Mouse (Mus musculus) CD4-positive, CD25-positive, alpha-beta regulatory T cell (primary cell): ENCODE results near the gene Pnpla2. TPM values are rescaled to one million over a fixed set of nuclear protein-coding genes. Genes with fewer than 3 reads are reported as not detected.

ENCODE experiments used
- polyA plus RNA-seq: library from polyadenylated mRNA; unstranded; fragments of 100-300 nt; shearing (Covaris generic); gene quantifications from one replicate; pipeline ENCODE4 v1.2.1, GENCODE M21; 2017

Pnpla2 gene
- 75.2 TPM for polyA plus RNA-seq

DNA sequence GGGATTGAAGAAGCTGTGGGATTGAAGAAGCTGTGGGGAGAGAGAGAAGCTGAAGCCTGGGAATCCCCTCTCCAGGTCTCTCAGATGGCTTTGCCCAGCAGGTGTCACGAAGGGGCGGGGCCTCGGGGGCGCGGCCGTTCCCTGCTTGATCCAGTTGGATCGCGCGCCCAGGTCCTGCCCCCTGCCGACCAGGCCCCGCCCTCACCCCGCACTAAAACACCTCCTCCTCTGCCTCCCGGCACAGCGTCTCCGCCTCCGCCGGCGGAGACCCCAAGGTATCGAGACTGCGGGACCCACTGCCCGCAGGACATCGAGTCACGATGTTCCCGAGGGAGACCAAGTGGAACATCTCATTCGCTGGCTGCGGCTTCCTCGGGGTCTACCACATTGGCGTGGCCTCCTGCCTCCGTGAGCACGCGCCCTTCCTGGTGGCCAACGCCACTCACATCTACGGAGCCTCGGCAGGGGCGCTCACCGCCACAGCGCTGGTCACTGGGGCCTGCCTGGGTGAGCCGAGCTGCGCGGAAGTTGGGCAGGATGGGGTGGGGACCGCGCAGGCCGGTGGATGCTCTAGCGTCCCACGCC is at the start of gene Pnpla2:
Pnpla2 (plus strand) TSS at position 232 of the 585 bp plus-strand sequence.

DNA sequence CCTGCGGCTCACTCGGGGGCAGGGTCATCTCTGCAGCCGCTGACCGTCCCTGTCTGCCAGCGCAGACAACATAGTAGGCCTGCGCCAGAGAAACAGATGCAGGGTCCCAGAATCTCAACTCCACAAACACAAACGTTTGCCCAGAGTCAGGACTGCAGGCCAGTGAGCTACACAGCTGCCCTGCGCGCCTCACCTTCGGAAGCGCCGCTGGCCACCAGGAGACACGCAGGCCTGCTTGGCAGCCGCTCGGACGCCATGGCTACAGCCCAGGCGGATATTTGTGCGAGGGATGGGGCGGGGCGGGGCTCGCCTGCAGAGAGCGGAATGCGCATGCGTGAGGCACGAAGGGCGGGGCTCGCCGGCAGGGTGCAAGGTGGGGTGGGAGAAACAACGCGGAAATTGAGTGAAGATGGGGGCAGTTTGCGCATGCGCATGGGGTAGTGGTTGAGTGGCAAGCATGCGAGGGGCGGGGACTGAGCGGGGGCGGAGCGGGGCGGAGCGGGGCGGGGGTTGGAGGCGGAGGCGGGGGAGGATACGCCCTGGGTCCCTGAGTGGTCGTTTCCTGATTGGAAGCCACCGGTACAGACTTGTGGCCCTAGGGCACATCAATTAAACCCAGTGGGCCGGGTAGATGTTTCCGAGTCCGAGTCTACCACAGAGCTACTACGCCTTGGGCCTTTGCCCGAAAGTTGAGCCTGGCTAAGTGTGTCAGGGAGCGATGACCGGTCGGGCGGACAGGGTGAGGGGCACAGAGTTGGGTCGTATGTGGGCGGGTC is 41.0 kb upstream of the Pnpla2 start, which contains the start of gene Gatd1:
Gatd1 (minus strand) TSS at position 328 of the 776 bp plus-strand sequence.

DNA sequence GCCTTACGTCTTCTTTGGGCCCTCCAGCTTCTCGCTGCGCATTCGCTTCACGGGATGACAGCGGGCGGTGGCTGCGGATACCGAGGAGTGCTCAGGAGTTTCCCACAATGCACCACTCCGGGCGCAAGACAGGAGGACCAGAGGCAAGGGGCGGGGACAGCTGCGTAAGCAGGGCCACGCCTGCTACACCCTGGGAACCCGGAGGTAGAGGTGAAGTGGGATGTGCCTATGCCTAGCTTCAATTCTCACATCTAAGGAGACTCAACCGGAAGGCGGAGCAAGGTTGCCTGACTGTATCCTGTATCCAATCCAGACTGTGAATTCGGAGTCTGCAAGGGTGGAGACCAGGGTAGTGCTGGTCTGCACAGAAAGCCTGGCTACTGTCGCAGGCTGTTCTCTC is 25.7 kb upstream of the Pnpla2 start, which contains the start of gene Cend1:
Cend1 (minus strand) TSS at position 182 of the 400 bp plus-strand sequence.

DNA sequence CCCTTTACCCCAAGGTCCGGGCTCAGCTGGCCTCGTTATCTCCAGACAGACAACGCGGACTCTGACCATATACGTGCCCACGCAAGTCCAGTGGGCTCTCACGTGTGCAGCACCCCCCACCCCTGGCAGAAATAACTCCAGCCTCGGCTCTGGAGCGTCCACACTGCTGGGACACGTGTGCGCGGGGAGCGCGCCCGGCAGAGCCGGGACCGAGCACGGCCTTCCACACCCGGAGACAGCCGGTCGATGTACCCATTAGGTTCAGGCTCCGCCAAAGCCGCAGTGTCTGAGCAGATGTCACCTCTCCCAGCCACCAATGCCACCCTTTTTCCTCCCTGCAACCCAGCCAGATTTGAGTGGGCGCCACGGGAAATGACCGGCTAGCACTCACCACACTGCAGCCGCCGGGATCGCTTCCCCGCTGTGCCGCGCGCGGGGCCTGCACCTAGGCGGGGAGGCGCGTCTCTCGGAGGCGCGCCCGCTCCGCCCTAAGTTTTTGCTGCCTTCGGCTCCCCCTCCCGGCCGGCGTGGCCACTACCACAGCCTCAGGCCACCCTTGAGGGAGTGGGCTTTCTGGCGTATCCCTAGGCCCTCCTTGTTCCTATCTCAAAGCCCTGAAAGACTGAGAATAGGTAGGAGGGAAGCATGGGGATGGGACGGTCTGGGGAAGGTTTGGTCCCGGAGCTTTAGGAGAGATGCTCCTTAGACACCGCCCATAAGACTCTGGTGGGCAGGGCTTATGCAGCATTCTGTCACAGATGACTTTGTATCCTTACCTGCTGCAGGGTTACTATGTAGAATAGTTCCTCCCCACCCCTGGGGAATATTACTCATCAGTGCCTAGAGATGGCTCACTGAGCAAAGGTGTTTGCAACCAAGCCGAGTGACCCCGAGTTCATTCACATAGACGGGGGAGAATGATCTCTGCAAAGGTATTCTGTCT is 17.5 kb upstream of the Pnpla2 start, which contains the start of gene Slc25a22:
Slc25a22 (minus strand) TSS at position 715 of the 943 bp plus-strand sequence.

GRCm38 (mm10) chr7:141443828-141444237 is 11.2 kb upstream of the Pnpla2 start, which contains the start of gene Pidd1:
Pidd1 (minus strand) TSS chr7:141444025.

DNA sequence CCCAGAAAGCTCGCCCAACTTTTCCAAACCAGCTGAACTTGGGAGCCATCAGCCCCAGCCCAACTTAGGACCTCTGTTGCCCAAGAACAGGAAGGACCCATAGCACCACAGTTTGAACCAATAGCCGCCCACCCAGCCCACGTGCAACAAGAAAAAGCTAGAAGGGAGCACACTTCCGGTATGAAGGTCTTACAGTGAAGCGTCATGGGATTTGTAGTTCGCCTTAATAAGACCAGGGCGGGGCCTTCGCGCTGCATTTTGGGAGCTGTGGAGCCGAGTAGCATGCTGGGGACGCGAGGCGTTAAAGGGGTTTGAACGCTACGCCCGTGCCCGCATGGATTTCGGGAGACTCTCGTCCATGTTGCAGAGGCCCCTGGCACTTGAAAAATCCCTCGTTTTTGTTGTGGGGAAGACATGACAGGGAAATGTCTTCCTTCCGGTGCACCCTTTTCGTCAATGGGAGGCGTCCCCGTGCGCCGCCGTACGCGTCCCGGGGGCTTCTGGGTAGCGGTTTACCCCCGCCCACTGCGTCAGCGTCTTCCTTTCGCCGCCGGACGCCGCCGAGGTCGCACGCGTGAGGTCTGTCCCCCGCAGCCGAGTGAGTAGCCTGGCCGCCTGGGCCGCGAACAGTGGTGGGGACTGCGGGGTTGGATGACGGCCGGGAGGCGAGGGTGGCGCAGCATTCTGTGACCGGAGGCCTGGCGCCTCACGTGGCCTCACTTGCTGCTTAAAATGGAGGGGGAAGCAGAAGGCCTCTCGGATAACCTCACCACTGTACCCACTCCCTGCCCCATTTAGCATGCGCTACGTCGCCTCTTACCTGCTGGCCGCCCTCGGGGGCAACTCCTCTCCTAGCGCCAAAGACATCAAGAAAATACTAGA is 7.6 kb upstream of the Pnpla2 start, which contains the start of gene Rplp2:
Rplp2 (plus strand) TSS at position 261 of the 882 bp plus-strand sequence.

DNA sequence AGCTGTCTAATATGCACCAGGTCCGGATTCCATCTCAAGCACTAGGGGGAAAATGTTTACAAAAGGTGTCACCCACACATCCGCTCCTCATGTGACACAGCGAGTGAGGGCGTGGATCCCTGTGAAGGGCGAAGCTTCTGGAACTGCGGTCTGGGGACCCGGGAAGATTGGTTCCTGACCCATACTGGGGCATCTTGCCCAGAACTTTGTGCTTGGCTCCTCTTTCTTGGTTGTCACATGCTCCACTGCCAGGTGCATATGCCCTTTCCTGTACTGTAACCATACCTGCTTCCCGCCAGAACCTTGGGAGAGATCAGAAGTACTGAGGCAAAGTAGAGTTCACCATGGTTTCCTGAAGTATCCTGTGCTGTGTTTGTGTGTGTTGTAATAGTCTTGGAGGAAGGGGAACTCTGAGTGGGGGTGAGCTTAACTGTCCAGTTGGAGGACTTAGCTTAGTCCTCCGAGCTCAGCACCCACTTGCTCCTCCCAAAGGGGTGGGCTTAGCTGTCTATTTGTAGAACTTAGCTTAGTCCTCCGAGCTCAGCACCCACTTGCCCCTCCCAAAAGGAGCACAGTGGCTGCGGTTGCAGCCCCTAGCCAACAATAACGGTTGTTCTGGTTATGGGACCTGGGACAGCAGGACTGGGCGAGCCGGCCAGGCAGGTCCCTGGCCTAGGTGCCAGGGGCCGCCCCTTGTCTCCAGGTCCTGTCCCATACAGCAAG is 5.6 kb downstream of the Pnpla2 start, which contains the start of gene Cracr2b:
Cracr2b (plus strand) TSS at position 704 of the 723 bp plus-strand sequence.

DNA sequence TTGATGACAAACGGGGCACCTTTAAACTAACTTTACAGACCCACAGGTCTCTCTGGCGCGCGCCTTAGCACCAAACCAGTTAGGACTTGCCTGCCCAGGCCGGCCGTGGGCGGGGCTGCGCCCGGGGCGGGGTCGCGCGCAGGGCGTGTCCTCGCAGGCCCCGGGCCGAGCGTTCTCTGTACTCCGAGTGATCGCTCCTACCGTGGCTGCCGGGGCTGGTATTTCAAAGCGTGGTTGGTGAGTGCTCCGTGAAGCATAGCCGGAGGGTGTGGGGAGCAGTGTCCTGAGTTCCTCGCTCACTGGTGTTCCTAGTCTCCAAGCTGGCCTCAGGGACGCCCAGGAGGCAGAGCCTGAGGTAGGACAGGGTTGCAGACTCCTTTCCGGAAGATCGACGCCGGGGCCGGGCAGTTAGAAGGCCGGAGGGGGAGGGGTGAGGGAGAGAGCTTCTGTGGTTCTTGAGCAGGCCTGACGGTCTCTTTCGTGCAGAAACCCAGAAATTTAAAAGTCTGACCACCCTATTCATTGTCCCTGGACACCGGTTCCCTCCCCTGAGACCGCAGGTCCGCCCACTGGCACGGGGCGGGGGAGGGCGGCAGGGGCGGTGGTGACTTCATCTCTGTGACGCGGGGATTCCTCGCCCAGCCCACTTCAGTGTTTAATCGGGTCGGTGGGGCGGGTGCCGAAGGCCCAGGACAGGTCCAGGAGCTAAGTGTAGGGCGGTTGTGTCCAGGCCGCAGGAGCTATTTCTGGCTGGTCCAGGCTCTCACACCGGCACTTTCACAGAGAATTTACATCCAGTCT is 12.4 kb downstream of the Pnpla2 start, which contains the start of gene Cd151:
Cd151 (plus strand) TSS at position 163 of the 801 bp plus-strand sequence.

GRCm38 (mm10) chr7:141475011-141475804 is 20.2 kb downstream of the Pnpla2 start, which contains the start of the genes Polr2l and Tspan4:
Polr2l (minus strand) TSS chr7:141475132.
Tspan4 (plus strand) TSS chr7:141475240.

Other genes starting within 250 kb of the Pnpla2 start
- 12.6 TPM for gene Lmntd2, start 241.1 kb upstream of the Pnpla2 start, polyA plus RNA-seq
- 21.9 TPM for gene Rassf7, start 239.3 kb upstream of the Pnpla2 start, polyA plus RNA-seq
- gene Phrf1, start 226.4 kb upstream of the Pnpla2 start, polyA plus RNA-seq: 99.1 TPM
- gene Irf7, start 188.7 kb upstream of the Pnpla2 start, polyA plus RNA-seq: 129 TPM
- gene Cdhr5, start 178.4 kb upstream of the Pnpla2 start, polyA plus RNA-seq: not detected
- not detected for gene Sct, start 176.1 kb upstream of the Pnpla2 start, polyA plus RNA-seq
- not detected for gene Drd4, start 163.2 kb upstream of the Pnpla2 start, polyA plus RNA-seq
- 71.1 TPM for gene Deaf1, start 127.5 kb upstream of the Pnpla2 start, polyA plus RNA-seq
- 49.0 TPM for gene Tmem80, start 127.5 kb upstream of the Pnpla2 start, polyA plus RNA-seq
- 0.06 TPM for gene Eps8l2, start 116.3 kb upstream of the Pnpla2 start, polyA plus RNA-seq
- 309 TPM for gene Taldo1, start 63.0 kb upstream of the Pnpla2 start, polyA plus RNA-seq
- 82.3 TPM for gene Gatd1, start 41.1 kb upstream of the Pnpla2 start, polyA plus RNA-seq
- gene Cend1, start 25.7 kb upstream of the Pnpla2 start, polyA plus RNA-seq: 0.37 TPM
- gene Slc25a22, start 17.3 kb upstream of the Pnpla2 start, polyA plus RNA-seq: 75.9 TPM
- 12.2 TPM for gene Pidd1, start 11.2 kb upstream of the Pnpla2 start, polyA plus RNA-seq
- 1,397 TPM for gene Rplp2, start 7.8 kb upstream of the Pnpla2 start, polyA plus RNA-seq
- gene Cracr2b, start 5.9 kb downstream of the Pnpla2 start, polyA plus RNA-seq: not detected
- gene Cd151, start 12.2 kb downstream of the Pnpla2 start, polyA plus RNA-seq: 9.0 TPM
- gene Polr2l, start 19.9 kb downstream of the Pnpla2 start, polyA plus RNA-seq: 28.5 TPM
- 1.9 TPM for gene Tspan4, start 20.0 kb downstream of the Pnpla2 start, polyA plus RNA-seq
- 22.6 TPM for gene Chid1, start 84.7 kb downstream of the Pnpla2 start, polyA plus RNA-seq
- 55.7 TPM for gene Ap2a2, start 107.0 kb downstream of the Pnpla2 start, polyA plus RNA-seq
- not detected for gene Muc6, start 200.1 kb downstream of the Pnpla2 start, polyA plus RNA-seq
- gene Muc2, start 235.1 kb downstream of the Pnpla2 start, polyA plus RNA-seq: not detected